Mouse (Mus musculus): ENCODE results near the gene Cryaa.

GRCm38 (mm10) chr17:31657141-31657983 lies 20.2 kb upstream of the Cryaa start:
- no peak for TF ChIP-seq CTCF (IDR thresholded peaks at IDR 0.05; ENCODE audit: insufficient read depth, low read depth, low read length)
- TF ChIP-seq POLR2A (IDR thresholded peaks at IDR 0.05; ENCODE audit: insufficient read depth, low read depth, low read length): no peak

Measured in olfactory bulb, adult 2 months (tissue).